Mouse (Mus musculus) CH12.LX (cell line): ENCODE data around the gene Mrpl22.

Experiments used
- CTCF ChIP-seq, 2 experiments: IDR thresholded peaks in 1 of 2; conservative IDR thresholded peaks in 1 of 2; 2 replicates each; pipeline ENCODE4 v1.5.1; 2011 to 2012; ENCODE audit warnings: low read depth in 2 of 2, low read length in 2 of 2, improper control_type of control experiment in 1 of 2, inconsistent platforms in 1 of 2, mild to moderate bottlenecking in 1 of 2, moderate library complexity in 1 of 2
- GABPA ChIP-seq: IDR thresholded peaks from 2 replicates; pipeline ENCODE4 v1.6.1; 2012; ENCODE audit warnings: low read depth, low read length, improper control_type of control experiment, inconsistent platforms; ENCODE audit not compliant: insufficient replicate concordance
- POLR2A ChIP-seq: IDR thresholded peaks from 2 replicates; pipeline ENCODE4 v1.6.1; 2011; ENCODE audit warnings: low read depth, mild to moderate bottlenecking, improper control_type of control experiment, low read length
- POLR2AphosphoS2 ChIP-seq: IDR thresholded peaks from 2 replicates; pipeline ENCODE4 v1.6.1; 2011; ENCODE audit warnings: low read depth, low read length, improper control_type of control experiment
- USF2 ChIP-seq: conservative IDR thresholded peaks from 2 replicates; pipeline ENCODE4 v1.6.1; 2011; ENCODE audit warnings: low read depth, low read length, improper control_type of control experiment

DNA sequence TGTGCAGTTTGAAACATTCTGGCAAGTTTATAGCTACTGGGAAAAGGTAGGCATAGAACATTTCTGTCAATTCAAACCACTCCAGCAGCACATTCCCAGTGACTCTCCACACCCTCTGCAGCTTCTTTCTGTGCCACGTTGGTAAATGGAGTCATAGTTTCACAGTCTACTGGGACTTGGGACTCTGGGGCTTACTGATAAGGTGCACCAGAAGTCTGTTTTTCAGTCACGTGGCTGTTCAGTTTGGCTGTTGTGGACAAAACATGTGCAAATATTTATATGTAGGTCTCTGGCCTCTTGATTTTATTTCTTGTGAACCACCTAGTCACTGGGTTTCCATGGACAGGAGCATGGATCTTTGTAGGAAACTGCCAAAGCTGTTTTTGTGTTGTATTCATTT is 43.9 kb upstream of the Mrpl22 start:
- no peak for TF ChIP-seq POLR2A
- TF ChIP-seq CTCF (conservative IDR thresholded peaks at IDR 0.05 in 1 of 2, IDR thresholded peaks at IDR 0.05 in 1 of 2; ENCODE audit: low read depth in 2 of 2, low read length in 2 of 2), result no peak
- TF ChIP-seq GABPA, result no peak
- no peak for TF ChIP-seq POLR2AphosphoS2
- no peak for TF ChIP-seq USF2
